Mouse (Mus musculus) liver, embryonic 15.5 days (tissue): ENCODE data around the gene Rictor. TPM values are rescaled to one million over a fixed set of nuclear protein-coding genes. Genes with fewer than 3 reads are reported as not detected.
"Not testable (repeated sequence)": the region's sequence is repeated elsewhere in the genome, so short reads cannot be mapped to it uniquely, and the experiment has no call there.

ENCODE experiments used
- ATAC-seq: fragments of 200-750 bp; cut with Nextera tagmentation; 2 replicates; pipeline ENCODE4 v1.8.0; 2017; ENCODE audit warnings: moderate number of reproducible peaks, mild to moderate bottlenecking, moderate library complexity; ENCODE audit not compliant: insufficient read depth
- H3K27ac ChIP-seq: fragments of 300-500 bp; sonication (generic); replicated peaks from 2 replicates; pipeline ENCODE4 v1.5.1; 2015; ENCODE audit warnings: mild to moderate bottlenecking, inconsistent platforms
- H3K27me3 ChIP-seq: fragments of 300-500 bp; sonication (generic); 2 replicates; pipeline ENCODE4 v1.6.1; 2015; ENCODE audit warnings: mild to moderate bottlenecking, inconsistent platforms
- H3K36me3 ChIP-seq: fragments of 300-500 bp; sonication (generic); replicated peaks from 2 replicates; pipeline ENCODE4 v1.6.1; 2015; ENCODE audit warnings: moderate library complexity, mild to moderate bottlenecking, inconsistent platforms
- H3K4me1 ChIP-seq: fragments of 300-500 bp; sonication (generic); replicated peaks from 2 replicates; pipeline ENCODE4 v1.6.1; 2015; ENCODE audit warnings: inconsistent platforms
- H3K4me2 ChIP-seq: fragments of 300-500 bp; sonication (generic); 2 replicates; pipeline ENCODE4 v1.6.1; 2015; ENCODE audit warnings: moderate library complexity, mild to moderate bottlenecking, inconsistent platforms
- H3K4me3 ChIP-seq: fragments of 300-500 bp; sonication (generic); replicated peaks from 2 replicates; pipeline ENCODE4 v1.5.1; 2015; ENCODE audit warnings: mild to moderate bottlenecking, inconsistent platforms
- H3K9ac ChIP-seq: fragments of 300-500 bp; sonication (generic); 2 replicates; pipeline ENCODE4 v1.6.1; 2015; ENCODE audit warnings: moderate library complexity, mild to moderate bottlenecking, inconsistent platforms
- H3K9me3 ChIP-seq: fragments of 300-500 bp; sonication (generic); replicated peaks from 2 replicates; pipeline ENCODE4 v1.6.1; 2016; ENCODE audit warnings: inconsistent platforms
- WGBS: fragments of 180-500 bp; shearing (Covaris S2); methylation state at CpG from one replicate; pipeline ENCODE4 v1.1.7; 2015; ENCODE audit warnings: mixed read lengths; ENCODE audit not compliant: insufficient replicate concordance; 5-methylcytosine and 5-hydroxymethylcytosine counted together
- polyA plus RNA-seq: library from polyadenylated mRNA; unstranded; fragments of >200 nt; fragmentation: Nextera tagmentation; extraction: Ambion mirVana; gene quantifications from 2 replicates; pipeline ENCODE4 v1.2.1, GENCODE M21; 2015

Rictor gene
- polyA plus RNA-seq, 1 experiment from 2014 or later: 17.6 TPM

GRCm38 (mm10) chr15:6792846-6793245 is 84.7 kb downstream of the Rictor start:
- Histone ChIP-seq H3K36me3 (peaks cover 93% of the 10 kb centered on the region), H3K9me3 (no peaks in the 10 kb centered on the region), H3K27me3 (no peaks in the 10 kb centered on the region), H3K27ac (no peak overlapping the region), H3K9ac (no peak overlapping the region), H3K4me1 (no peaks in the 10 kb centered on the region), H3K4me3 (no peak overlapping the region), H3K4me2 (no peak overlapping the region)
- ATAC-seq: no peak
- WGBS: 83% methylated on average over 7 of the region's 7 CpGs

GRCm38 (mm10) chr15:6801212-6801611 is 93.0 kb downstream of the Rictor start:
- not testable (repeated sequence) for H3K27ac ChIP-seq, H3K4me3 ChIP-seq, H3K9me3 ChIP-seq, H3K4me2 ChIP-seq, H3K4me1 ChIP-seq, H3K9ac ChIP-seq, H3K27me3 ChIP-seq, ATAC-seq
- H3K36me3 ChIP-seq: peaks cover 30% of the 10 kb centered on the region
- WGBS: 89% methylated on average over 8 of the region's 8 CpGs

- ATAC-seq: no peak
- H3K27me3 ChIP-seq: no peaks in the 10 kb centered on the region
- no peak overlapping the region for H3K4me2 ChIP-seq
- H3K9me3 ChIP-seq: 0 out of 2 replicates have a peak, but pooled peaks cover 3% of the 10 kb centered on the region
- no peak overlapping the region for H3K4me3 ChIP-seq
- 66% methylated on average over 4 of the region's 4 CpGs for WGBS
- H3K9ac ChIP-seq: no peak overlapping the region
- no peaks in the 10 kb centered on the region for H3K36me3 ChIP-seq
- H3K4me1 ChIP-seq: no peaks in the 10 kb centered on the region
- no peak overlapping the region for H3K27ac ChIP-seq
Measured at GRCm38 (mm10) chr15:6815807-6816206, 107.6 kb downstream of the Rictor start.

- Histone ChIP-seq H3K4me1 (no peaks in the 10 kb centered on the region), H3K27me3 (no peaks in the 10 kb centered on the region), H3K27ac (no peak overlapping the region), H3K9ac (no peak overlapping the region), H3K4me2 (no peak overlapping the region), H3K4me3 (no peak overlapping the region), H3K9me3 (no peaks in the 10 kb centered on the region), H3K36me3 (no peaks in the 10 kb centered on the region)
- WGBS: 39% methylated on average over 4 of the region's 4 CpGs
- no peak for ATAC-seq
Measured at GRCm38 (mm10) chr15:6840199-6840598, 132.0 kb downstream of the Rictor start.

- WGBS: 30% methylated on average over 1 of the region's 1 CpGs
- Histone ChIP-seq H3K27ac (no peak overlapping the region), H3K4me3 (no peak overlapping the region), H3K4me2 (no peak overlapping the region), H3K36me3 (no peaks in the 10 kb centered on the region), H3K4me1 (no peaks in the 10 kb centered on the region), H3K9ac (no peak overlapping the region), H3K27me3 (no peaks in the 10 kb centered on the region), H3K9me3 (no peaks in the 10 kb centered on the region)
- no peak for ATAC-seq
Measured at GRCm38 (mm10) chr15:6849851-6850250, 141.7 kb downstream of the Rictor start.

Other genes with a start within 250 kb of the Rictor start
- 19.4 and 19.8 TPM in 2 replicates for gene Fyb, start 185.5 kb upstream of the Rictor start, polyA plus RNA-seq
- gene Osmr, start 166.6 kb downstream of the Rictor start, polyA plus RNA-seq: 0.25 and 0.33 TPM in 2 replicates